Mouse (Mus musculus): Measurements from ENCODE around the gene Ghitm. TPM values are rescaled to one million over a fixed set of nuclear protein-coding genes. Genes with fewer than 3 reads are reported as not detected.

Gene Ghitm
- polyA plus RNA-seq, 1 experiment from 2014 or later, result 260 TPM

- DNase-seq (ENCODE audit: low spot score) (no peak), ATAC-seq (replicated peaks; ENCODE audit: low FRiP score) (no peak)
- 78% methylated on average over 6 of the region's 6 CpGs for whole genome bisulfite sequencing
- H3K27ac ChIP-seq (ENCODE audit: low read depth, low read length), result no peak overlapping the region
- H3K4me3 ChIP-seq (ENCODE audit: low read depth, low read length), result no peak overlapping the region
- no peaks in the 10 kb centered on the region for H3K4me1 ChIP-seq (replicated peaks; ENCODE audit: control insufficient read depth, insufficient read depth, low read length)
- no peak overlapping the region for H3K9ac ChIP-seq (ENCODE audit: low read depth, low read length)
- H3K9me3 ChIP-seq (ENCODE audit: control insufficient read depth, low read length), result no peaks in the 10 kb centered on the region
- peaks cover 26% of the 10 kb centered on the region for H3K27me3 ChIP-seq (replicated peaks; ENCODE audit: control insufficient read depth, insufficient read depth, low read length)
- no peaks in the 10 kb centered on the region for H3K36me3 ChIP-seq (ENCODE audit: control insufficient read depth, insufficient read depth, low read length)
- no peak overlapping the region for H3K4me2 ChIP-seq
Observed at GRCm38 (mm10) chr14:37094436-37094835, 40.6 kb downstream of the Ghitm start.

DNA sequence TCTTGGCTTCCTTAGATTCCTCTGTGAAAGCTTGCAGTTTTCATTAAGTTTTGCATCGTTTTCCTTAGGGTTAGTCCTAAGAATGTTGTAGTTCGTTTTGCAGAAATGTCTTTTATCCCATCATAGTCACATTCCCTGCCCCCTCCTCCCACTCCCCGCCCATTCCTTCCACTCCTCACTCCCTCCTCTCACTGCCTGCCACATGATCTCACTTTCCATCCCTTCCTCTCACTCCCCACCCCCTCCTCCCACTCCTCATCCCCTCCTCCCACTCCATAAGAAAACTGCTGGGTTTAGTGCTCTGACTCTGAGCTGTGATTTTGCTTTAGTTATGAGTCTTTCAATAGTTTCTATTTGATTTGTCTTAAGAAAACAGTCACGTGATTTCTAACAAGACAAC lies 51.3 kb downstream of the Ghitm start:
- Histone ChIP-seq H3K4me3 (ENCODE audit: low read depth, low read length) (no peak overlapping the region), H3K27me3 (replicated peaks; ENCODE audit: control insufficient read depth, insufficient read depth, low read length) (no peaks in the 10 kb centered on the region), H3K4me2 (no peak overlapping the region), H3K27ac (ENCODE audit: low read depth, low read length) (no peak overlapping the region), H3K9ac (ENCODE audit: low read depth, low read length) (no peak overlapping the region), H3K36me3 (ENCODE audit: control insufficient read depth, insufficient read depth, low read length) (no peaks in the 10 kb centered on the region), H3K9me3 (ENCODE audit: control insufficient read depth, low read length) (no peaks in the 10 kb centered on the region), H3K4me1 (replicated peaks; ENCODE audit: control insufficient read depth, insufficient read depth, low read length) (no peaks in the 10 kb centered on the region)
- 37% methylated on average over 4 of the region's 4 CpGs for WGBS
- ATAC-seq (replicated peaks; ENCODE audit: low FRiP score) (no peak), DNase-seq (ENCODE audit: low spot score) (no peak)

- Histone ChIP-seq H3K4me2 (no peak overlapping the region), H3K36me3 (ENCODE audit: control insufficient read depth, insufficient read depth, low read length) (no peaks in the 10 kb centered on the region), H3K27ac (ENCODE audit: low read depth, low read length) (no peak overlapping the region), H3K4me1 (replicated peaks; ENCODE audit: control insufficient read depth, insufficient read depth, low read length) (no peaks in the 10 kb centered on the region), H3K9me3 (ENCODE audit: control insufficient read depth, low read length) (no peaks in the 10 kb centered on the region), H3K27me3 (replicated peaks; ENCODE audit: control insufficient read depth, insufficient read depth, low read length) (no peaks in the 10 kb centered on the region), H3K9ac (ENCODE audit: low read depth, low read length) (no peak overlapping the region), H3K4me3 (ENCODE audit: low read depth, low read length) (no peak overlapping the region)
- DNase-seq (ENCODE audit: low spot score) (no peak), ATAC-seq (replicated peaks; ENCODE audit: low FRiP score) (no peak)
- WGBS, result 71% methylated on average over 1 of the region's 1 CpGs
Observed at GRCm38 (mm10) chr14:37080724-37081123, 54.3 kb downstream of the Ghitm start.

Other genes starting within 250 kb of the Ghitm start
- 10.7 and 11.1 TPM in 2 replicates for gene Ccser2, start 166.5 kb downstream of the Ghitm start, polyA plus RNA-seq (2014; fragmentation: Nextera tagmentation; extraction: Ambion mirVana)
- not detected in 2 replicates for gene Rgr, start 86.3 kb downstream of the Ghitm start, polyA plus RNA-seq (2014; fragmentation: Nextera tagmentation; extraction: Ambion mirVana)
- not detected in 2 replicates for gene Lrit1, start 80.4 kb downstream of the Ghitm start, polyA plus RNA-seq (2014; fragmentation: Nextera tagmentation; extraction: Ambion mirVana)
- not detected in 2 replicates for gene Lrit2, start 67.3 kb downstream of the Ghitm start, polyA plus RNA-seq (2014; fragmentation: Nextera tagmentation; extraction: Ambion mirVana)
- 0.05 TPM in 2 replicates for gene Cdhr1, start 36.9 kb downstream of the Ghitm start, polyA plus RNA-seq (2014; fragmentation: Nextera tagmentation; extraction: Ambion mirVana)
- gene 2610528A11Rik, start 21.2 kb downstream of the Ghitm start, polyA plus RNA-seq (2014; fragmentation: Nextera tagmentation; extraction: Ambion mirVana), result 0.25 and 0.45 TPM in 2 replicates

Data from liver, embryonic 11.5 days (tissue).